Mouse (Mus musculus) adrenal gland, postnatal 36 days (tissue): Measurements from ENCODE around the gene Klk10. TPM values are rescaled to one million over a fixed set of nuclear protein-coding genes. Genes with fewer than 3 reads are reported as not detected.

Experiments
- DNase-seq, 2 experiments: peaks; one replicate each; pipeline ENCODE4 v3.0.0; 2021; ENCODE audit warnings: mixed read lengths in 1 of 2
- total RNA-seq, 2 experiments: library from RNA; stranded (reverse); gene quantifications; 2 replicates each; pipeline ENCODE4 v1.2.3; 2021

The Klk10 gene
- total RNA-seq, 2 experiments from 2014 or later, result 0.23 to 0.33 TPM

DNA sequence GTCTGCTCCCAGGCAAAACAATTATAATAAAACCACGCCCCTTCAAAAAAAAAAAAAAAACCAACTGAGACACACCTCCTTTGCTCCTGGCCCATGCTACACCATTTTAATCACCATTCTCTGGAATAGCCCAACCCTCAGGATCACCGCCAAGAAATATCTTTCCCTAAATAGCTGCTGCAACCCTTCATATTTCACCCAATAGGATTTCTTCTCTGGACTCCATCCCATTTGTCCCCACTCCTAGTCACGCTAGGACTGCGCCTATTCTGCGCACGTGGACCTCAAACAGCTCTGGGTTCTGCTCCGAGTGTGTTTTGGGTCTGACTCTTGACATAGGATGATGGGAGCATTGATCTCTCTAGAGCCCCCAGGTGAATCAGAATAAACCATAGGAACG is 15.5 kb downstream of the Klk10 start:
- DNase-seq, result no peak

DNA sequence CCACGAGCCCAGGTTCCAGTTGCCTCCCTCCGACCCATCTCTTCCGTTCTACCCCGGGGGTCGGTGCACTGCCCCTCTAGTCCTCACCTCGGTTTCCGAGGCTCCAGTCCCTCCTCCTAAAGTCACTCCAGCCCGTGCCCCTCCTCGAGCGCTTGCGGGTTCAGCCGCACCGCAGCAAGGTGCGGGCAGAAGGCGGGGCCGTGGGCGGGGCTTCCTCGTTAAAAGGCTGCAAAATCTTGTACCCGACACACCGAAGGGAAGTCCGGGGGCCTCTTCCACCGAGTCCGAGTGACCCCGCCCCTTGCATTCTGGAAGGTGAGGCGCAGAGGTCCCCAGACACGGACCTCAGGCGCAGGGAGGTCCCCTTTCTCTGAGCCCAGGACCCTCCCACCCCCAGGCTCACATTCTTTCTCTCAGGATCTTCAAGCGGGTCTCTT is 16.5 kb downstream of the Klk10 start, which contains the start of gene Klk8:
Gene Klk8 (plus strand): TSS at position 245 of the 437 bp plus-strand sequence.
- DNase-seq, result peak; percentile 22 to 27

DNA sequence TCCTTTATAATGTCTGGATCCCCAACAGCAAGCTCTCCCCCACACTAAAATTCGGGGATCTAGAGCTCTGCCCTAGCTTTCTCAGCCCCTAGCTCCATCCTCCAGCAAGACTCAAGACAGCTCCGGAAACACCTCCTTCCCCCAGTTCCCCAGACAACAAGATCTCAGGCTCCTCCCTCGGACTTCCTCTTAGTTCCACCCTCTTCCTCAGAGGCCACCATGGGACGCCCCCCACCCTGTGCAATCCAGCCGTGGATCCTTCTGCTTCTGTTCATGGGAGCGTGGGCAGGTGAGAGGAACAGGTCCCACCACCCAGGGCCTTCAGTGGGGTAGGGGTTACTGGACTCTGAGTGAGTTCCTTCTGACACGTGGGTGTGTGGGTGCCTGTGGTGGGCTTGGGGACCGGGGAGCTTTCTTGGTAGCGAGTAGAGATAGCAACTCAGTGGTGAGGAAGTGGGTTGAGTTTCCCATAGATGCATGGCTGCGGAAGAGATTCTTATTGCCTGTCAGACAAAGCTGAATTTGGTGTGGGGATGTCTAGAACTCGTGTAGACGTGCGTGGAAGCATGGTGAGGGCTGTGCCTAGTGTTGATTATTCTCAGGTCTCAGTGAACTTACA is 17.1 kb downstream of the Klk10 start:
- DNase-seq, result no peak

DNA sequence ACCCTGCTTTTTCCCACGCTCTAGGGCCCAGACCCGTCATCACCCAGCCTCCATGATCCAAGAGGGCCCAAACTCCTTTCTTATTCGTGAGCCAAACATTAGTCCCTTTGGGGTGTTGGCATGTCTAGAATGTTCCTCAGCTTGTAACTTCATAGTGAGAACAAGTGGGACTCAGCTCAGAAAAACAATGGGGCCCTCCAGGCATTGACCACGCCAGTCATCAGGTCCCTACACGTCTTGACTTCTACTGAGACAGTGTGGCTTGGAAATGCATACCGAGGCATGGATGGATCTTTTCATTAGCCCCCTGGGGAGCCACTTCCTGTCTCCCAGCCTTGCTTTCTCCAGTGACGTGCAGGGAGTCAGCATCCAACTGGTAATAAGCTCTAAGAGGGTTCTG is 19.0 kb downstream of the Klk10 start:
- DNase-seq, result no peak

DNA sequence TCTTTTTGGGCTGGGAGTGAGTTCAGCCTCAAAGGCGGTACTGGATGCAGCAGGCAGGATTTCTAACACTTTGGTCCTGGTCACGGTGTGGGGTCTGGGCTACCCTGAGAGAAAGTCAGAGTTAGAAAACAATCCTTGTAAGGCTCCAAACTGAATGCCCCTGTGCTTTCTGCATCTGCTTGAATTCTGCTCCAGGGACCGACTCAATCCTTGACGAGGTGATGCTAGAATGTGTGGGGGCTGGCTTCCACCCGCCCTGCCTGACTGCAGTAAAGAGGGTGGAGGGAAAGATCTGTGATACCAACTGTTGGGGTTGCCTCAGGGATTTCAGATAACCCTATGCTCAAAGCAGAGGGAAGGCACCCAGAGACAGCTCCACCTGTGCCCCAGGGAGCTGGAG is 30.2 kb downstream of the Klk10 start, which contains the start of gene Klk7:
Gene Klk7 (plus strand): TSS at position 301 of the 400 bp plus-strand sequence.
- no peak for DNase-seq

DNA sequence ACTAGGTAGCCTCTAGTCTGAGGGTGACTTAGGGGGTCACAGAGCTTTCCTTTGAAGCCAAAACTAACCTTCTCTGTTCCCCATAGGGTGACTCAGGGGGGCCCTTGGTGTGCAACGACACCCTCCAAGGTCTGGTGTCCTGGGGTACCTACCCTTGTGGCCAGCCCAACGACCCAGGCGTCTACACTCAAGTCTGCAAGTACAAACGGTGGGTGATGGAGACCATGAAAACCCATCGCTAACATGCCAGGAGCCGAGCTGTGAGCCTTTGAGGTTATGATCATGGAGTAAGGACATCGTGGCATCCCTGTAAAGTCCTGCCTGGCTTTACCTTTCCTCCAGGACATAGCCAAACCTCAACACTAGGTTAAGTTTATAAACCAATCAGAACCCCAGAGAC is 34.4 kb downstream of the Klk10 start:
- DNase-seq, result no peak

DNA sequence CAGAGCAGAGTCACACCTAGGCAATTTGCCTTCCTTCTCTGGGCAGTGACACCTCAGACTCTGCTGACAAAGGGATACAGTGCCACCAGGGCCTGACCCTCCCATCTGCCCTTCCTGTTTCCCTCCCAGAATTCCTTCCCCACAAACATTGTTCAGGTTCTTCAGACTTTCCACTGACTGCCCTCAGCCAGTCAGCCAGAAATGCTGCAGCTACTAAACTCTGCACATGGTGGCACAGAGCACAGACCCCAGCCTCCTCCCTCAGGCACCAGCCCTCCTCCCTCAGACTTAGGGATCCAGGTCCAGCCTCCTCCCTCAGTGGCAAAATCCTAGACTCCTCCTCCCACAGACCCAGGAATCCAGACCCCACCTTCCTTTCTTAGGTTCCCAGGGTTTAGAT is 35.9 kb downstream of the Klk10 start:
- DNase-seq, result no peak

DNA sequence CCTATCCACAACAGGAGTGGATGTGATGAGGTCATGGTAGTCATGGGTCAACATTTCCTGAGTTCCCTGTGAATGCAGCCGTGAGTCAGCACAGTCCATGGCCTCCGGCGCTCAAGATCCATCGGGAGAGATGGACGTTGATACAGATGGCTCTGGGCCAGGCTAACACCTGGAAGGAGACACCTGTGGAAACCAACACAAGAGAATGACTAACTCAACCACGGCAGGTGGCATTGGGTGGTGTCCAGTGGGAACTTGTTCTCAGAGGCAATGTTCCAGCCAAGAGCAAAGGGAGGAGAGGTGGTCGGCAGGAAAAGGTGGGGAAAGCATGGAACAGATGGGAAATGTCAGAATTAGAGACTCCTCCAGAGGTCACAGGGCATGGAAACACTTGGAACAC is 40.7 kb downstream of the Klk10 start:
- no peak for DNase-seq

DNA sequence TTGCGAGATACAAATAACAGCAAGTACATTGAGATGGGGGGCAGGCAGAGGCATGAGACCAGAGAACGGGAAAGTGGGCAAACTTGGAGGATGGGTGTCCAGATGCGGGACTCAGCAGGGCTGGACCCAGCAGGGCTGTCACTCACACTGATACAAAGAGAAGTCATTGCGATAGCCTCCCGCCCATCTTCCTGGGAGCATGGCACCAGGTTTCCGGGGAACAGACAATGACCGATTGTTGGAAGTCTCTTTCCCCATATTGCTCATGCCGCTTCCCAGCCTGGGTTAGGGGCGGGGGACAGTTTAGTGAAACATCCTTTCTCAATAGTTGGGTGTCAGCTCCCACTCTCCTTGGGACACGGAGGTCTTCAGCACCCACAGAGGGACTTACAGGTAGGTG is 43.4 kb downstream of the Klk10 start, which contains the start of gene Klk6:
Gene Klk6 (plus strand): TSS at position 301 of the 400 bp plus-strand sequence.
- no peak for DNase-seq

DNA sequence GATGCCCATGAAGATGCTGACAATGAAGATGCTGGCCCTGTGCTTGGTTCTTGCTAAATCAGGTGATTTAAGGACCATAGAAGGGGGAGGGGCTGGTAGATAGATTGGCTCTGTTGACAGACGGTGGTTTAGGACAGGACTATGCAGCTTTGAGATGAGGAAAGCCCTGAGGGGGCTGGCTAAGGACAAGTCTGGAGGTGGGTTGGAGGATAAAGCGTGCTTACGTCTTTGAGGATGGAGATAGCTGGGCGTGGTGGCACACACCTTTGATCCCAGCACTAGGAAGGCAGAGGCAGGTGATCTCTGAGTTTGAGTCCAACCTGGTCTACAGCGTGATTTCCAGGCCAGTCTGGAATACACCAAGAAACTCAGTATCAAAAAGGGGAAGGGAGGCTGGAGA is 45.2 kb downstream of the Klk10 start:
- no peak for DNase-seq

DNA sequence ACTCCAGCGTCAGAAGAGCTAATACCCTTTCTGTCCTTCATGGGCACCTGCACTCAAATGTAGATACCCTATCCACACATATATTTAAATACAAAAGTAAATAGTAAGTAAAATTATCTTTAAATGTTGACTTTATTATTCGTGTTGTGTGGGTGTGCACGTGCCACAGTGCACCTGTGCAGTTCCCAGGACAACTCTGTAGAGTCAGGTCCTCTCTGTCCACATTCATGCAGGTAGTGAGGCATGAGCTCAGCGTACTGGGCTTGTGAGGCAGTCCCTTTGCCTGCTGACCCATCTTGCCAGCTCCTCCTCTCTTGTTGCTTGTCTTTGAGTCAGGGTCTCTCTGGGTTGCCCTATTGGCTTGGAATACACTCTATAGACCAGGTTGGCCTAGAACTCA is 46.9 kb downstream of the Klk10 start:
- DNase-seq, result no peak

DNA sequence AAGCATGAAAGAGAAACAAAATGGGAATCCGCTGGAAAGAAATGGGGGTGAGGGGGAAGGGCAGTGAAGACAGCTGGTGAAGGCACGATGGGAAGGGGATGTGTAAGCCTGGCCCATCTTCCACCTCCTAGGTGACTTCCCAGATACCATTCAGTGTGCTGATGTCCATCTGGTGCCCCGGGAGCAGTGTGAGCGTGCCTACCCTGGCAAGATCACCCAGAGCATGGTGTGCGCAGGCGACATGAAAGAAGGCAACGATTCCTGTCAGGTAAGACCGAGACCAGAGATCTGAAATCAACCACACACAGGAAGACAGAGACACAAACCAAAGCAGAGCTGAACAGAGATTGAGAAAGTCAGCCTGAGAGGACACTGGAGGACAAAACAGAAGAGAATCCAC is 48.2 kb downstream of the Klk10 start:
- DNase-seq, result no peak

Other genes with a start within 250 kb of the Klk10 start
- gene Cd33, start 236.6 kb upstream of the Klk10 start, total RNA-seq, result 1 to 10 TPM; 2.2 to 3.7 TPM
- gene Zfp658, start 218.8 kb upstream of the Klk10 start, total RNA-seq, result 1 to 10 TPM; 2.5 to 2.6 TPM
- gene Zfp719, start 201.4 kb upstream of the Klk10 start, total RNA-seq, result 10 to 100 TPM; 16.4 to 19.9 TPM
- gene Zfp819, start 173.9 kb upstream of the Klk10 start, total RNA-seq, result under 1 TPM in 1 of 2 experiments, not detected in 1; 0.26 TPM
- gene Ceacam18, start 146.3 kb upstream of the Klk10 start, total RNA-seq, result not detected
- 1 to 10 TPM; 2.4 to 3.6 TPM for gene Siglece, start 120.9 kb upstream of the Klk10 start, total RNA-seq
- gene Ctu1, start 109.0 kb upstream of the Klk10 start, total RNA-seq, result 10 to 100 TPM; 11.2 to 14.6 TPM
- gene Klk14, start 90.6 kb upstream of the Klk10 start, total RNA-seq, result not detected
- gene Klk13, start 68.5 kb upstream of the Klk10 start, total RNA-seq, result not detected
- gene Klk12, start 12.1 kb upstream of the Klk10 start, total RNA-seq, result not detected
- not detected for gene Klk11, start 6.4 kb upstream of the Klk10 start, total RNA-seq
- not detected for gene Klk9, start 10.9 kb downstream of the Klk10 start, total RNA-seq
- 1 to 10 TPM; 1.1 to 2.3 TPM for gene Klk8, start 16.5 kb downstream of the Klk10 start, total RNA-seq
- gene Klk7, start 30.3 kb downstream of the Klk10 start, total RNA-seq, result not detected
- not detected for gene Klk6, start 43.5 kb downstream of the Klk10 start, total RNA-seq
- gene Klk5, start 60.9 kb downstream of the Klk10 start, total RNA-seq, result not detected
- gene Klk4, start 100.1 kb downstream of the Klk10 start, total RNA-seq, result not detected
- gene Klk15, start 152.7 kb downstream of the Klk10 start, total RNA-seq, result not detected
- not detected for gene Klk1b8, start 169.6 kb downstream of the Klk10 start, total RNA-seq
- not detected for gene Klk1b1, start 185.7 kb downstream of the Klk10 start, total RNA-seq
- gene Klk1b9, start 195.0 kb downstream of the Klk10 start, total RNA-seq, result not detected
- not detected for gene Klk1b11, start 214.8 kb downstream of the Klk10 start, total RNA-seq
- gene Klk1b26, start 231.1 kb downstream of the Klk10 start, total RNA-seq, result not detected